Mouse (Mus musculus): ENCODE results near the gene Erbb2.

The Erbb2 gene

GRCm38 (mm10) chr11:98385638-98386585 lies 26.4 kb upstream of the Erbb2 start, which contains the start of gene Pnmt:
Pnmt (plus strand) TSS chr11:98386450.
- no peak for DNase-seq (ENCODE audit: low read depth)

GRCm38 (mm10) chr11:98386596-98386995 lies 25.7 kb upstream of the Erbb2 start:
- peak; percentile 34 for DNase-seq (ENCODE audit: low read depth)

- no peak for DNase-seq (ENCODE audit: low read depth)
Observed at GRCm38 (mm10) chr11:98387056-98387577, 25.2 kb upstream of the Erbb2 start.

GRCm38 (mm10) chr11:98388282-98388681 lies 24.0 kb upstream of the Erbb2 start:
- DNase-seq (ENCODE audit: low read depth) = no peak

- DNase-seq (ENCODE audit: low read depth) = peak; percentile 72
Observed at GRCm38 (mm10) chr11:98389221-98389780, 23.0 kb upstream of the Erbb2 start.

GRCm38 (mm10) chr11:98390141-98390540 lies 22.1 kb upstream of the Erbb2 start:
- DNase-seq (ENCODE audit: low read depth) = no peak

GRCm38 (mm10) chr11:98392034-98392433 lies 20.2 kb upstream of the Erbb2 start:
- DNase-seq (ENCODE audit: low read depth) = no peak

GRCm38 (mm10) chr11:98392645-98393044 lies 19.6 kb upstream of the Erbb2 start:
- DNase-seq (ENCODE audit: low read depth) = no peak

GRCm38 (mm10) chr11:98393317-98393716 lies 19.0 kb upstream of the Erbb2 start:
- peak; percentile 57 for DNase-seq (ENCODE audit: low read depth)

- no peak for DNase-seq (ENCODE audit: low read depth)
Observed at GRCm38 (mm10) chr11:98394301-98394700, 18.0 kb upstream of the Erbb2 start.

- no peak for DNase-seq (ENCODE audit: low read depth)
Observed at GRCm38 (mm10) chr11:98395041-98395440, 17.2 kb upstream of the Erbb2 start.

GRCm38 (mm10) chr11:98397946-98398345 lies 14.3 kb upstream of the Erbb2 start:
- no peak for DNase-seq (ENCODE audit: low read depth)

GRCm38 (mm10) chr11:98400161-98400726 lies 12.0 kb upstream of the Erbb2 start, which contains the start of gene Pgap3:
Pgap3 (minus strand) TSS chr11:98400490.
- DNase-seq (ENCODE audit: low read depth) = peak; percentile 95

- no peak for DNase-seq (ENCODE audit: low read depth)
Observed at GRCm38 (mm10) chr11:98400816-98401215, 11.5 kb upstream of the Erbb2 start.

- DNase-seq (ENCODE audit: low read depth) = no peak
Observed at GRCm38 (mm10) chr11:98406621-98407020, 5.6 kb upstream of the Erbb2 start.

- DNase-seq (ENCODE audit: low read depth) = no peak
Observed at GRCm38 (mm10) chr11:98408872-98409271, 3.4 kb upstream of the Erbb2 start.

GRCm38 (mm10) chr11:98409341-98409822 lies 2.9 kb upstream of the Erbb2 start:
- DNase-seq (ENCODE audit: low read depth) = no peak

GRCm38 (mm10) chr11:98412797-98413301 lies 579 bp downstream of the Erbb2 start:
- DNase-seq (ENCODE audit: low read depth) = peak; percentile 30

- DNase-seq (ENCODE audit: low read depth) = no peak
Observed at GRCm38 (mm10) chr11:98413731-98414130, 1.5 kb downstream of the Erbb2 start.

GRCm38 (mm10) chr11:98414162-98414561 lies 1.9 kb downstream of the Erbb2 start:
- no peak for DNase-seq (ENCODE audit: low read depth)

- DNase-seq (ENCODE audit: low read depth) = no peak
Observed at GRCm38 (mm10) chr11:98417074-98417473, 4.8 kb downstream of the Erbb2 start.

GRCm38 (mm10) chr11:98418273-98418672 lies 6.0 kb downstream of the Erbb2 start:
- DNase-seq (ENCODE audit: low read depth) = no peak

Data from induced T-regulatory cell, adult 2 months (primary cell).